Mouse (Mus musculus) forebrain, embryonic 15.5 days (tissue): ENCODE data around the gene Pus7. TPM values are rescaled to one million over a fixed set of nuclear protein-coding genes. Genes with fewer than 3 reads are reported as not detected.
"Not testable (repeated sequence)": the region's sequence is repeated elsewhere in the genome, so short reads cannot be mapped to it uniquely, and the experiment has no call there.

Source experiments
- ATAC-seq: fragments of 200-750 bp; cut with Nextera tagmentation; replicated peaks from 2 replicates; pipeline ENCODE4 v1.8.0; 2017; ENCODE audit warnings: mild to moderate bottlenecking, moderate TSS enrichment, moderate library complexity
- H3K27ac ChIP-seq: fragments of 300-500 bp; sonication (generic); replicated peaks from 2 replicates; pipeline ENCODE4 v1.5.1; 2015; ENCODE audit warnings: mild to moderate bottlenecking, inconsistent platforms
- H3K27me3 ChIP-seq: fragments of 300-500 bp; sonication (generic); 2 replicates; pipeline ENCODE4 v1.6.1; 2015; ENCODE audit warnings: inconsistent platforms
- H3K36me3 ChIP-seq: fragments of 300-500 bp; sonication (generic); 2 replicates; pipeline ENCODE4 v1.6.1; 2015; ENCODE audit warnings: mild to moderate bottlenecking, inconsistent platforms
- H3K4me1 ChIP-seq: fragments of 300-500 bp; sonication (generic); 2 replicates; pipeline ENCODE4 v1.6.1; 2015; ENCODE audit warnings: inconsistent platforms
- H3K4me2 ChIP-seq: fragments of 300-500 bp; sonication (generic); replicated peaks from 2 replicates; pipeline ENCODE4 v1.6.1; 2015; ENCODE audit warnings: mild to moderate bottlenecking, inconsistent platforms
- H3K4me3 ChIP-seq: fragments of 300-500 bp; sonication (generic); 2 replicates; pipeline ENCODE4 v1.5.1; 2015; ENCODE audit warnings: mild to moderate bottlenecking, inconsistent platforms
- H3K9ac ChIP-seq: fragments of 300-500 bp; sonication (generic); replicated peaks from 2 replicates; pipeline ENCODE4 v1.6.1; 2015; ENCODE audit warnings: mild to moderate bottlenecking, inconsistent platforms
- H3K9me3 ChIP-seq: fragments of 300-500 bp; sonication (generic); 2 replicates; pipeline ENCODE4 v1.6.1; 2016; ENCODE audit warnings: inconsistent platforms
- WGBS: fragments of 180-500 bp; shearing (Covaris S2); methylation state at CpG from one replicate; pipeline ENCODE4 v1.1.7; 2015; ENCODE audit warnings: mixed read lengths; 5-methylcytosine and 5-hydroxymethylcytosine counted together
- polyA plus RNA-seq: library from polyadenylated mRNA; unstranded; fragments of >200 nt; fragmentation: Nextera tagmentation; extraction: Ambion mirVana; gene quantifications from 2 replicates; pipeline ENCODE4 v1.2.1, GENCODE M21; 2015

Pus7 gene
- polyA plus RNA-seq, 1 experiment from 2014 or later: 19.3 TPM

GRCm38 (mm10) chr5:23743261-23743660 lies 40.2 kb downstream of the Pus7 start:
- no peaks in the 10 kb centered on the region for H3K9me3 ChIP-seq
- ATAC-seq: no peak
- 95% methylated on average over 12 of the region's 12 CpGs for WGBS
- H3K36me3 ChIP-seq: peaks cover 37% of the 10 kb centered on the region
- H3K27me3 ChIP-seq: no peaks in the 10 kb centered on the region
- H3K4me3 ChIP-seq: no peak overlapping the region
- no peaks in the 10 kb centered on the region for H3K4me1 ChIP-seq
- H3K4me2 ChIP-seq: no peak overlapping the region
- H3K27ac ChIP-seq: no peak overlapping the region
- no peak overlapping the region for H3K9ac ChIP-seq

- Histone ChIP-seq H3K27ac (no peak overlapping the region), H3K27me3 (no peaks in the 10 kb centered on the region), H3K4me1 (no peaks in the 10 kb centered on the region), H3K36me3 (peaks cover 4% of the 10 kb centered on the region), H3K4me3 (no peak overlapping the region), H3K9me3 (no peaks in the 10 kb centered on the region), H3K9ac (no peak overlapping the region), H3K4me2 (no peak overlapping the region)
- WGBS: 71% methylated on average over 4 of the region's 4 CpGs
- ATAC-seq: no peak
Observed at GRCm38 (mm10) chr5:23737111-23737510, 46.4 kb downstream of the Pus7 start.

- no peak overlapping the region for H3K4me3 ChIP-seq
- no peaks in the 10 kb centered on the region for H3K9me3 ChIP-seq
- WGBS: 79% methylated on average over 4 of the region's 4 CpGs
- no peaks in the 10 kb centered on the region for H3K4me1 ChIP-seq
- no peak overlapping the region for H3K27ac ChIP-seq
- no peak overlapping the region for H3K9ac ChIP-seq
- ATAC-seq: no peak
- H3K27me3 ChIP-seq: no peaks in the 10 kb centered on the region
- H3K4me2 ChIP-seq: no peak overlapping the region
- H3K36me3 ChIP-seq: peaks cover 4% of the 10 kb centered on the region
Observed at GRCm38 (mm10) chr5:23736366-23736765, 47.1 kb downstream of the Pus7 start.

- H3K9me3 ChIP-seq: no peaks in the 10 kb centered on the region; the same call in 1 of the 2 replicates
- H3K4me3 ChIP-seq: no peak overlapping the region
- no peaks in the 10 kb centered on the region for H3K36me3 ChIP-seq
- WGBS: 92% methylated on average over 2 of the region's 2 CpGs
- no peak overlapping the region for H3K9ac ChIP-seq
- H3K4me2 ChIP-seq: no peak overlapping the region
- H3K27me3 ChIP-seq: no peaks in the 10 kb centered on the region
- H3K4me1 ChIP-seq: no peaks in the 10 kb centered on the region
- H3K27ac ChIP-seq: no peak overlapping the region
- no peak for ATAC-seq
Observed at GRCm38 (mm10) chr5:23721956-23722355, 61.6 kb downstream of the Pus7 start.

GRCm38 (mm10) chr5:23718881-23719328 lies 64.6 kb downstream of the Pus7 start:
- no peak overlapping the region for H3K9ac ChIP-seq
- no peak overlapping the region for H3K4me2 ChIP-seq
- H3K9me3 ChIP-seq: no peaks in the 10 kb centered on the region
- no peak for ATAC-seq
- no peaks in the 10 kb centered on the region for H3K36me3 ChIP-seq
- H3K27ac ChIP-seq: no peak overlapping the region
- H3K4me3 ChIP-seq: no peak overlapping the region
- no peaks in the 10 kb centered on the region for H3K4me1 ChIP-seq
- WGBS: 91% methylated on average over 4 of the region's 4 CpGs
- no peaks in the 10 kb centered on the region for H3K27me3 ChIP-seq

- H3K4me2 ChIP-seq: no peak overlapping the region
- 56% methylated on average over 1 of the region's 1 CpGs for WGBS
- ATAC-seq: no peak
- no peaks in the 10 kb centered on the region for H3K27me3 ChIP-seq
- no peak overlapping the region for H3K4me3 ChIP-seq
- no peaks in the 10 kb centered on the region for H3K4me1 ChIP-seq
- no peak overlapping the region for H3K27ac ChIP-seq
- no peak overlapping the region for H3K9ac ChIP-seq
- no peaks in the 10 kb centered on the region for H3K36me3 ChIP-seq
- H3K9me3 ChIP-seq: no peaks in the 10 kb centered on the region
Observed at GRCm38 (mm10) chr5:23718182-23718534, 65.4 kb downstream of the Pus7 start.

- Histone ChIP-seq H3K4me3 (no peak overlapping the region), H3K27me3 (no peaks in the 10 kb centered on the region), H3K27ac (no peak overlapping the region), H3K4me2 (no peak overlapping the region), H3K36me3 (no peaks in the 10 kb centered on the region), H3K9ac (no peak overlapping the region), H3K4me1 (no peaks in the 10 kb centered on the region), H3K9me3 (no peaks in the 10 kb centered on the region)
- no peak for ATAC-seq
- 85% methylated on average over 3 of the region's 3 CpGs for WGBS
Observed at GRCm38 (mm10) chr5:23717469-23718181, 65.9 kb downstream of the Pus7 start.

GRCm38 (mm10) chr5:23713401-23714335 lies 69.8 kb downstream of the Pus7 start:
- Histone ChIP-seq H3K4me1 (peaks cover 4% of the 10 kb centered on the region; the same call in 1 of the 2 replicates), H3K27ac (no peak overlapping the region), H3K9ac (no peak overlapping the region), H3K4me3 (no peak overlapping the region), H3K36me3 (peaks cover 12% of the 10 kb centered on the region), H3K27me3 (no peaks in the 10 kb centered on the region), H3K9me3 (no peaks in the 10 kb centered on the region), H3K4me2 (no peak overlapping the region)
- 92% methylated on average over 8 of the region's 8 CpGs for WGBS
- no peak for ATAC-seq

- Histone ChIP-seq H3K27ac (0 out of 2 replicates have a peak overlapping the region, but pooled peaks have one; percentile 0), H3K4me3 (peak overlapping the region; percentile 70), H3K9ac (peak overlapping the region; percentile 61), H3K4me2 (peak overlapping the region; percentile 73), H3K9me3 (no peaks in the 10 kb centered on the region), H3K36me3 (peaks cover 13% of the 10 kb centered on the region), H3K4me1 (peaks cover 4% of the 10 kb centered on the region; the same call in 1 of the 2 replicates), H3K27me3 (no peaks in the 10 kb centered on the region)
- 3% methylated on average over 60 of the region's 60 CpGs for WGBS
- ATAC-seq: peak; percentile 98
Observed at GRCm38 (mm10) chr5:23712130-23713001, 71.1 kb downstream of the Pus7 start.

GRCm38 (mm10) chr5:23711671-23712129 lies 71.8 kb downstream of the Pus7 start:
- peak; percentile 16; the same call in 1 of the 2 replicates for ATAC-seq
- H3K4me1 ChIP-seq, H3K27me3 ChIP-seq, H3K9me3 ChIP-seq: not testable (repeated sequence)
- peaks cover 19% of the 10 kb centered on the region for H3K36me3 ChIP-seq
- peak overlapping the region; percentile 70 for H3K4me3 ChIP-seq
- H3K27ac ChIP-seq: 0 out of 2 replicates have a peak overlapping the region, but pooled peaks have one; percentile 0
- H3K4me2 ChIP-seq: peak overlapping the region; percentile 73
- WGBS: 48% methylated on average over 6 of the region's 6 CpGs
- peak overlapping the region; percentile 61 for H3K9ac ChIP-seq

GRCm38 (mm10) chr5:23711244-23711643 lies 72.3 kb downstream of the Pus7 start:
- no peak overlapping the region for H3K4me2 ChIP-seq
- ATAC-seq: no peak
- peak overlapping the region; percentile 70; the same call in 1 of the 2 replicates for H3K4me3 ChIP-seq
- no peak overlapping the region for H3K9ac ChIP-seq
- H3K4me1 ChIP-seq: peaks cover 4% of the 10 kb centered on the region; the same call in 1 of the 2 replicates
- no peak overlapping the region for H3K27ac ChIP-seq
- no peaks in the 10 kb centered on the region for H3K27me3 ChIP-seq
- 97% methylated on average over 4 of the region's 4 CpGs for WGBS
- no peaks in the 10 kb centered on the region for H3K9me3 ChIP-seq
- peaks cover 20% of the 10 kb centered on the region for H3K36me3 ChIP-seq
